Mouse (Mus musculus) testis, adult 2 months (tissue): Measurements from ENCODE around the gene Nrxn2.

Experiments
- CTCF ChIP-seq: fragments of 200-500 bp; IDR thresholded peaks from 2 replicates; pipeline ENCODE4 v1.5.1; 2012; ENCODE audit warnings: low read depth, mild to moderate bottlenecking, inconsistent platforms, low read length, moderate library complexity; ENCODE audit not compliant: control insufficient read depth, insufficient read depth, insufficient replicate concordance
- POLR2A ChIP-seq: fragments of 200-500 bp; IDR thresholded peaks from 2 replicates; pipeline ENCODE4 v1.6.1; 2012; ENCODE audit warnings: low read depth, mild to moderate bottlenecking, inconsistent platforms, low read length, moderate library complexity; ENCODE audit not compliant: control insufficient read depth

DNA sequence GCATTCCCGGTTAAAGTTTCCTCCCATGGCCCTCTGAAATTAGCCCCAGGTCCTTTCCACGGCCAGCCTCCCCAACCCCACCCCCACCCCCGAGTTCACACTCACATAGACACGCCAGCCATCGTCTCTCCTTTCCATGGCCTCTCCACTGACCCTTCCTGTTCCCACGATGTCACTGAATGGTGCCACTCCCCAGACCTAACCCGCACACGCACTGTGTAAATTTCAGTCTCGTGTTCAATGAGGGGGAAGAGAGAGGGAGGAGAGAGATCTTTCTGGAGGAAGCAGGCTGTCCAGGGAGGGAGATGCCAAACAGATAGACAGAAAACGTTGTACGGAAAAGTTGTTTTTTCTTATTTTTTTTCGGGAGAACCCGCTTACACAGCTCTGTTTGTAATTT is 111.8 kb downstream of the Nrxn2 start:
- no peak for TF ChIP-seq CTCF
- no peak for TF ChIP-seq POLR2A
